ENCODE assay signal across 11 mouse cellular contexts in genomic region chr11:103009208-103009607, GRCm38 (mm10). TPM values are rescaled to one million over a fixed set of nuclear protein-coding genes. Genes with fewer than 3 reads are reported as not detected.
DNase-seq lines count a peak whose midpoint lies in the region; ATAC-seq and TF ChIP-seq lines count a peak whose summit lies in the region.
"Had no signal": no experiment of that assay in that cellular context is flagged by ENCODE, and none has a peak within 500 bp of the region (broad histone marks: within the 10 kb centered on the region; RNA-seq: fewer than 3 reads in every experiment).

No protein-coding gene starts in this region.

- intact Hi-C loops in left cerebral cortex, adult 2 months (cut with DNase I): no loop called here

- peak; percentile 11; the same call in 1 of the 2 replicates for TF ChIP-seq CTCF in cerebellum, adult 2 months (IDR thresholded peaks at IDR 0.05; ENCODE audit: borderline replicate concordance, insufficient read depth, low read depth, low read length)
- TF ChIP-seq CTCF in left cerebral cortex, adult 2 months (IDR thresholded peaks at IDR 0.05): peak; percentile 39

- WGBS in cerebellum, adult 2 months: 88% methylated on average over 8 of the region's 8 CpGs
- 86% methylated on average over 8 of the region's 8 CpGs for WGBS in liver, embryonic 13.5 days (ENCODE audit: insufficient replicate concordance)

- DNase-seq in cerebellum, adult 2 months: no peak
- DNase-seq in left cerebral cortex, adult 2 months (ENCODE audit: extremely low spot score in 1 of 2, low spot score in 2 of 2): no peak
- DNase-seq in left cerebral cortex, adult 11 months (ENCODE audit: low spot score): no peak
- DNase-seq in ES-E14 (ENCODE audit: low read depth, low spot score): peak; percentile 86
- DNase-seq in liver, embryonic 13.5 days: peak; percentile 21
- DNase-seq in urinary bladder, postnatal 14 days (ENCODE audit: low spot score): no peak
- no peak for DNase-seq in layer of hippocampus, postnatal 14 days (ENCODE audit: low spot score in 2 of 2)
- DNase-seq: cerebellum, postnatal 25 days had no signal

- peaks cover 10% of the 10 kb centered on the region; the same call in 1 of the 2 replicates for H3K36me3 ChIP-seq in ES-E14 (ENCODE audit: control insufficient read depth, insufficient read depth, low read length, poor library complexity, severe bottlenecking)
- H3K36me3 ChIP-seq in liver, embryonic 13.5 days: peaks cover 10% of the 10 kb centered on the region

- no peaks in the 10 kb centered on the region for H3K4me1 ChIP-seq in cerebellum, adult 2 months (ENCODE audit: control insufficient read depth, insufficient read depth, low read length)
- peaks cover 0 to 11% of the 10 kb centered on the region in 2 experiments; a peak in 2 of 4 replicates for H3K4me1 ChIP-seq in ES-E14 (ENCODE audit: control insufficient read depth in 2 of 2, insufficient read depth in 2 of 2, low read length in 2 of 2, poor library complexity in 1 of 2)
- H3K4me1 ChIP-seq in liver, embryonic 13.5 days (replicated peaks): peaks cover 41% of the 10 kb centered on the region

- no peak for TF ChIP-seq POLR2A in cerebellum, adult 2 months (IDR thresholded peaks at IDR 0.05; ENCODE audit: borderline replicate concordance, insufficient read depth, low read length)

- H3K27me3 ChIP-seq in cerebellum, adult 2 months (ENCODE audit: control insufficient read depth, insufficient read depth, low read length): no peaks in the 10 kb centered on the region
- no peaks in the 10 kb centered on the region for H3K27me3 ChIP-seq in liver, embryonic 13.5 days
- H3K27me3 ChIP-seq: limb, embryonic 12.5 days; neural tube, embryonic 13.5 days had no signal

- H3K9me3 ChIP-seq in ES-E14 (ENCODE audit: control insufficient read depth, insufficient read depth, low read depth, low read length): no peaks in the 10 kb centered on the region
- H3K9me3 ChIP-seq in liver, embryonic 13.5 days (replicated peaks): no peaks in the 10 kb centered on the region
- H3K9me3 ChIP-seq: limb, embryonic 12.5 days; neural tube, embryonic 13.5 days had no signal

- H3K9ac ChIP-seq in ES-E14 (ENCODE audit: insufficient read depth, low read depth, low read length, poor library complexity, severe bottlenecking): no peak overlapping the region
- no peak overlapping the region for H3K9ac ChIP-seq in liver, embryonic 13.5 days
- H3K9ac ChIP-seq: neural tube, embryonic 13.5 days had no signal

- ATAC-seq in cerebellum, adult (ENCODE audit: insufficient number of reproducible peaks, low FRiP score, low TSS enrichment): no peak
- no peak for ATAC-seq in liver, embryonic 13.5 days (ENCODE audit: low read depth)

- no peak overlapping the region for H3K4me2 ChIP-seq in liver, embryonic 13.5 days
- H3K4me2 ChIP-seq: limb, embryonic 12.5 days; neural tube, embryonic 13.5 days had no signal

- H3K27ac ChIP-seq in cerebellum, adult 2 months (ENCODE audit: insufficient read depth, low read length): no peak overlapping the region
- no peak overlapping the region for H3K27ac ChIP-seq in left cerebral cortex, adult 2 months
- no peak overlapping the region for H3K27ac ChIP-seq in ES-E14 (ENCODE audit: insufficient read depth, low read depth, low read length, poor library complexity, severe bottlenecking)
- no peak overlapping the region for H3K27ac ChIP-seq in liver, embryonic 13.5 days
- H3K27ac ChIP-seq: limb, embryonic 12.5 days; neural tube, embryonic 13.5 days had no signal

- no peak overlapping the region for H3K4me3 ChIP-seq in cerebellum, adult 2 months (replicated peaks; ENCODE audit: insufficient read depth, low read depth, low read length)
- no peak overlapping the region for H3K4me3 ChIP-seq in left cerebral cortex, adult 2 months
- H3K4me3 ChIP-seq in ES-E14 (ENCODE audit: insufficient read depth in 1 of 2, low read depth in 1 of 2, low read length in 2 of 2, poor library complexity in 1 of 2, severe bottlenecking in 1 of 2): no peak overlapping the region
- H3K4me3 ChIP-seq in liver, embryonic 13.5 days (replicated peaks): no peak overlapping the region
- H3K4me3 ChIP-seq: limb, embryonic 12.5 days; neural tube, embryonic 13.5 days had no signal

- in situ Hi-C loops in ES-E14 (cut with MboI; ENCODE audit: low sequenced_read_pairs in 2 of 2, unreplicated experiment in 2 of 2): no loop called here

TF ChIP-seq in ES-E14, 5 proteins besides CTCF, POLR2A, EP300 and RAD21:
- TF ChIP-seq HCFC1 (IDR thresholded peaks at IDR 0.05; ENCODE audit: borderline replicate concordance, insufficient read depth, low read length) (no peak), MAFK (IDR thresholded peaks at IDR 0.05; ENCODE audit: insufficient read depth, low read depth, low read length) (no peak), ZNF384 (IDR thresholded peaks at IDR 0.05; ENCODE audit: low read depth, low read length) (no peak), CHD2 (IDR thresholded peaks at IDR 0.05; ENCODE audit: low read depth, low read length) (no peak), ZC3H11A (IDR thresholded peaks at IDR 0.05; ENCODE audit: borderline replicate concordance, low read depth, low read length) (no peak)

RNA-seq across cellular contexts. Expression of gene Nmt1, which starts 18.8 kb away (rescaled TPM):
- polyA plus RNA-seq in cerebellum, adult 2 months (2012; rRNA removed): 58.8 and 63.2 TPM in 2 replicates
- total RNA-seq in left cerebral cortex, adult 2 months (2021): 100 to 1,000 TPM; 117 to 130 TPM
- total RNA-seq in ES-E14 (2012; rRNA removed): 57.1 and 61.0 TPM in 2 replicates
- polyA plus RNA-seq in liver, embryonic 13.5 days (2015; fragmentation: Nextera tagmentation; extraction: Ambion mirVana): 47.8 and 52.2 TPM in 2 replicates
- 100 to 1,000 TPM; 112 to 113 TPM for total RNA-seq in layer of hippocampus, postnatal 14 days (2021)

RNA-seq across cellular contexts. Expression of gene Dcakd, which starts 18.9 kb away (rescaled TPM):
- 58.3 and 63.6 TPM in 2 replicates for polyA plus RNA-seq in cerebellum, adult 2 months (2012; rRNA removed)
- total RNA-seq in left cerebral cortex, adult 2 months (2021): 10 to 100 TPM; 48.3 to 50.9 TPM
- 32.1 and 43.7 TPM in 2 replicates for total RNA-seq in ES-E14 (2012; rRNA removed)
- polyA plus RNA-seq in liver, embryonic 13.5 days (2015; fragmentation: Nextera tagmentation; extraction: Ambion mirVana): 29.9 and 37.3 TPM in 2 replicates
- total RNA-seq in layer of hippocampus, postnatal 14 days (2021): 100 to 1,000 TPM; 113 to 128 TPM

Comparison
In these comparisons a context has a peak if more than half of its experiments do, and no peak if none do; other contexts are left out.
1. DNase-seq: peak in ES-E14 (single experiment) and liver, embryonic 13.5 days (single experiment); none in cerebellum, adult 2 months (0 of 2), left cerebral cortex, adult 2 months (0 of 2), left cerebral cortex, adult 11 months (single experiment), urinary bladder, postnatal 14 days (single experiment) and layer of hippocampus, postnatal 14 days (0 of 2).